In the genomic region with DNA sequence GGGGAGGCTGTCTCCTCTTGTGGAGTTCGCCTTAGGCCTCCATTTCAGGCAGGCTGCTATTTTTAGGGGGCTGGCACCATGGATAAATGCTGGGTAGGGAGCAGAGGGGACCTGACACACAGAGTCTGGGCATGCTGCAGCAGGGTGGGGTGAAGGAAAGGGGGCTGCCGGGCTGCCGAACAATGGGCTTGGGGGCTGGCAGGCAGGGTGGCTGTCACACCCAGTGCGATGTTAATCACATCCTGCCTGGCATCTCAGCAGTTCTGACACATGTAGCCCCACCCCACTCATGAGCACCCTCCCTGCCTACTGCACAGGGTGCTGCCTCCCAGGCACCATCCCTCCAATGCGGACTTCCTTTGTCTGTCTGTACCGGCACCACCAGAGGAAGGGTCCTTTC, we compare ENCODE assay signal across 9 mouse cellular contexts. TPM values are rescaled to one million over a fixed set of nuclear protein-coding genes. Genes with fewer than 3 reads are reported as not detected.
DNase-seq lines count a peak whose midpoint lies in the region; ATAC-seq lines count a peak whose summit lies in the region.
"Had no signal": no experiment of that assay in that cellular context is flagged by ENCODE, and none has a peak within 500 bp of the region (broad histone marks: within the 10 kb centered on the region; RNA-seq: fewer than 3 reads in every experiment).

No protein-coding gene starts in this region.

- peaks cover 20% of the 10 kb centered on the region for H3K4me1 ChIP-seq in limb, embryonic 13.5 days

- no peak overlapping the region for H3K27ac ChIP-seq in limb, embryonic 13.5 days

- no peak overlapping the region for H3K4me2 ChIP-seq in limb, embryonic 13.5 days (replicated peaks)

- peak; percentile 55; the same call in 1 of the 2 replicates for ATAC-seq in frontal cortex, adult (ENCODE audit: low TSS enrichment)
- ATAC-seq in limb, embryonic 13.5 days (ENCODE audit: low FRiP score, low read depth), result no peak
- no peak for ATAC-seq in megakaryocyte progenitor cell, adult 5-6 weeks (replicated peaks; ENCODE audit: poor library complexity)

- H3K36me3 ChIP-seq in limb, embryonic 13.5 days, result no peaks in the 10 kb centered on the region

- 50% methylated on average over 6 of the region's 6 CpGs for WGBS in limb, embryonic 13.5 days

- no peaks in the 10 kb centered on the region for H3K27me3 ChIP-seq in limb, embryonic 13.5 days

- no peaks in the 10 kb centered on the region for H3K9me3 ChIP-seq in limb, embryonic 13.5 days

- H3K4me3 ChIP-seq in limb, embryonic 13.5 days, result no peak overlapping the region

- peak overlapping the region; percentile 35; the same call in 1 of the 2 replicates for H3K9ac ChIP-seq in limb, embryonic 13.5 days

- no peak for DNase-seq in frontal cortex, postnatal 25 days (ENCODE audit: low spot score in 2 of 2)
- peak; percentile 55 for DNase-seq in 416B (ENCODE audit: low read depth)
- peak; percentile 49 to 54 for DNase-seq in frontal cortex, adult 2 months (ENCODE audit: extremely low spot score in 1 of 2, low spot score in 1 of 2)
- no peak for DNase-seq in retina, embryonic 14.5 days (ENCODE audit: low spot score)
- DNase-seq in urinary bladder, adult 18-20 months (ENCODE audit: low spot score in 2 of 2), result no peak

RNA-seq across cellular contexts. Expression of gene Zcchc14, which starts 15.9 kb away (rescaled TPM):
- polyA plus RNA-seq in frontal cortex, adult 2 months (2012; rRNA removed), result 51.8 and 59.3 TPM in 2 replicates
- polyA plus RNA-seq in limb, embryonic 13.5 days (2015; fragmentation: Nextera tagmentation; extraction: Ambion mirVana), result 18.4 and 20.1 TPM in 2 replicates
- 0.07 TPM in 1 of 2 replicates, not detected in the other for total RNA-seq in megakaryocyte progenitor cell, adult 5-6 weeks (2015)
- 0.04 TPM in 1 of 2 replicates, not detected in the other for total RNA-seq in megakaryocyte progenitor cell, adult 5-6 weeks (2017)
- total RNA-seq: CH12.LX had no signal

Comparison
In these comparisons a context has a peak if more than half of its experiments do, and no peak if none do; other contexts are left out.
1. DNase-seq: peak in 416B (single experiment) and frontal cortex, adult 2 months (2 of 2); none in frontal cortex, postnatal 25 days (0 of 2), retina, embryonic 14.5 days (single experiment) and urinary bladder, adult 18-20 months (0 of 2).